Mouse (Mus musculus) forebrain, embryonic 12.5 days (tissue): Measurements from ENCODE around the gene C1qtnf6. TPM values are rescaled to one million over a fixed set of nuclear protein-coding genes. Genes with fewer than 3 reads are reported as not detected.

ENCODE experiments used
- ATAC-seq: fragments of 200-750 bp; cut with Nextera tagmentation; 2 replicates; pipeline ENCODE4 v1.8.0; 2017; ENCODE audit warnings: moderate TSS enrichment; ENCODE audit not compliant: low FRiP score
- H3K27ac ChIP-seq: fragments of 300-500 bp; sonication (generic); 2 replicates; pipeline ENCODE4 v1.5.1; 2016; ENCODE audit warnings: mild to moderate bottlenecking
- H3K27me3 ChIP-seq: fragments of 300-500 bp; sonication (generic); 2 replicates; pipeline ENCODE4 v1.6.1; 2016; ENCODE audit warnings: mild to moderate bottlenecking
- H3K36me3 ChIP-seq: fragments of 300-500 bp; sonication (generic); replicated peaks from 2 replicates; pipeline ENCODE4 v1.6.1; 2016; ENCODE audit warnings: mild to moderate bottlenecking
- H3K4me1 ChIP-seq: fragments of 300-500 bp; sonication (generic); 2 replicates; pipeline ENCODE4 v1.6.1; 2016
- H3K4me2 ChIP-seq: fragments of 300-500 bp; sonication (generic); 2 replicates; pipeline ENCODE4 v1.6.1; 2016; ENCODE audit warnings: mild to moderate bottlenecking, moderate library complexity
- H3K4me3 ChIP-seq: fragments of 300-500 bp; sonication (generic); replicated peaks from 2 replicates; pipeline ENCODE4 v1.5.1; 2016; ENCODE audit warnings: mild to moderate bottlenecking
- H3K9ac ChIP-seq: fragments of 300-500 bp; sonication (generic); 2 replicates; pipeline ENCODE4 v1.6.1; 2016; ENCODE audit warnings: mild to moderate bottlenecking
- H3K9me3 ChIP-seq: fragments of 300-500 bp; sonication (generic); 2 replicates; pipeline ENCODE4 v1.6.1; 2016
- WGBS: fragments of 180-500 bp; shearing (Covaris S2); methylation state at CpG from one replicate; pipeline ENCODE4 v1.1.7; 2016; 5-methylcytosine and 5-hydroxymethylcytosine counted together
- polyA plus RNA-seq: library from polyadenylated mRNA; unstranded; fragments of >200 nt; fragmentation: Nextera tagmentation; extraction: Ambion mirVana; gene quantifications from 2 replicates; pipeline ENCODE4 v1.2.1, GENCODE M21; 2016

The C1qtnf6 gene
- 6.2 and 7.6 TPM in 2 replicates for polyA plus RNA-seq

DNA sequence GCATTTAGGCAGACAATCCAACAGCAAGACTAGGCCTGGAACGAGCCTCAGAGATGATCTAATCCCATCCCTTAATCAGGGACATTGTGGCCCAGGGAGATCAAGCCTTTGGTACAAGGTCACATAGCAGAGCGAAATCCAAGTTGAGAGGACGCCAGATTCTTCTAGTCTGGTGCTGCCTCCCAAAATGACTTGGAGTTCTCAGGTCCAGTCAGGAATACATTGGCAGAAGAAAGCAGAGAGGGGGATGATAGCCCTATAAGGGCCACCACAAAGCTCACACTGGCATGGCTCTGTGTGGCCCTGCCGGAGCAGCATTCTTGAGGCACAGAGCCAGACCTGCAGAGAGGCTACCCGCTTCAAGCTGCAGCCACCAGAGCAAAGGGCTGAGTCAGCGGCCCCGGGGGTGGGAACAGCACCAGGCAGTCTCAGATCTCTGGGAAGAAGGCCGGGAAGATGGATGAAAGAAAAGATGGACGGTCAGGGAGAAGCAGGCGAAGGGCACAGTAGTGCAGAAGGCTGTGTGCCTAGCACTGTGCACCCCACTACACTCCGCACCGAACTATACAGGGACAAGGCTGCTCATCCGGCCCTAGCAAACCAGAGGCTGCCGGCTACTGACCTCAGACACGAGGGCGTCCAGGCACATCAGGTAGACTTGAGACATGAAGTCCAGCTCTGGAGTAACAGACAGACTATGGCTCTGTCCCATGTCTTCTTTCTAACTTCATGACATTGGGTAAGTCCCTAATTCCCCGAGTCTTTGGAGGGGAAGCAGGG is at the start of gene C1qtnf6:
C1qtnf6 (minus strand) TSS at position 746 of the 780 bp plus-strand sequence.
- no peak for ATAC-seq
- H3K27me3 ChIP-seq, result peaks cover 17% of the 10 kb centered on the region
- no peaks in the 10 kb centered on the region for H3K9me3 ChIP-seq
- peak within 1 kb of the TSS; percentile 60 for H3K4me2 ChIP-seq
- H3K9ac ChIP-seq, result peak within 1 kb of the TSS; percentile 70
- H3K4me1 ChIP-seq, result peaks cover 33% of the 10 kb centered on the region
- 74% methylated on average over 17 of the region's 17 CpGs for WGBS
- no peaks in the 10 kb centered on the region for H3K36me3 ChIP-seq
- H3K4me3 ChIP-seq, result peak within 1 kb of the TSS; percentile 38
- H3K27ac ChIP-seq, result peak within 1 kb of the TSS; percentile 74

- Histone ChIP-seq H3K4me3 (no peak overlapping the region), H3K9ac (no peak overlapping the region), H3K36me3 (no peaks in the 10 kb centered on the region), H3K4me2 (no peak overlapping the region), H3K4me1 (peaks cover 22% of the 10 kb centered on the region), H3K27ac (no peak overlapping the region), H3K27me3 (no peaks in the 10 kb centered on the region), H3K9me3 (no peaks in the 10 kb centered on the region)
- 68% methylated on average over 4 of the region's 4 CpGs for WGBS
- no peak for ATAC-seq
Measured at GRCm38 (mm10) chr15:78576284-78576810, 45.1 kb upstream of the C1qtnf6 start.

DNA sequence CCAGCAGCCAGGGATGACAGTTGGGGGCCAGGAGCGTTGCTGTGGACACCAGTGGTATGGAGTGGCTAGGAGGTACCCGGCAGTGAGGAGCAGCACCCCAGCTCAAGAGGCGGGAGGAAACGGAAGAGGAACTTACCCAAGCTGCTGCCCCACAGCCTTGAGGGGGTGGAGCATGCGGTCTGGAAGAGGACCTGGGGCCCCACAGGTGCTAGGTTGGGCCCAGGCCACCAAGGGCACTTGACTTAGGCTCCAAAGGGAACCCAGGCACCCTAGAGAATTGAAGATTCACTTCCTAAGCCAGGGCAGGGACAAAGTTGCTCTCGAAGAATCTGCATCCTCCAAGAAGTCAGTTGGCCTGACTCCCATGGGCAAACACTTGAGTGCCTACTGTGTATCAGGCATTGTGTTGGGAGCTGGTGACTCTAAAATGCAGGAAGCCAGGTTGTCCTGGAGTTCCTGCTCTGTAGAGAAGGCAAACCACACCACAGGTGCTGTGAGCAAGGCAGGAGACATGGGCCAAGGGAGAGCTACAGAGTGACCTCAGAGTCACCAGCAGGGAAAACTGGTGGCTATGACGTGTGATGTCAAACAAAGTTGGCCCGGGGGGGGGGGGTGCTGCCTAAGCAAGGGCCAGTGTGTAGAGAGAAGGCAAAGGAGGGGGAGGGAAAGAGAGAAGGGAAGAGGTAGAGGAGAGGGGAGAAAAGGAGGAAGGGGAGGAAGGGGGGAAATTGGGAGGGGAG is 41.6 kb upstream of the C1qtnf6 start, which contains the start of gene Rac2:
Rac2 (minus strand) TSS at position 126 of the 740 bp plus-strand sequence.
- H3K9ac ChIP-seq, result no peak within 1 kb of the TSS
- H3K4me2 ChIP-seq, result no peak within 1 kb of the TSS
- no peak within 1 kb of the TSS for H3K27ac ChIP-seq
- ATAC-seq, result no peak
- no peaks in the 10 kb centered on the region for H3K27me3 ChIP-seq
- no peak within 1 kb of the TSS for H3K4me3 ChIP-seq
- H3K4me1 ChIP-seq, result no peaks in the 10 kb centered on the region
- no peaks in the 10 kb centered on the region for H3K36me3 ChIP-seq
- 91% methylated on average over 8 of the region's 8 CpGs for WGBS
- H3K9me3 ChIP-seq, result no peaks in the 10 kb centered on the region

DNA sequence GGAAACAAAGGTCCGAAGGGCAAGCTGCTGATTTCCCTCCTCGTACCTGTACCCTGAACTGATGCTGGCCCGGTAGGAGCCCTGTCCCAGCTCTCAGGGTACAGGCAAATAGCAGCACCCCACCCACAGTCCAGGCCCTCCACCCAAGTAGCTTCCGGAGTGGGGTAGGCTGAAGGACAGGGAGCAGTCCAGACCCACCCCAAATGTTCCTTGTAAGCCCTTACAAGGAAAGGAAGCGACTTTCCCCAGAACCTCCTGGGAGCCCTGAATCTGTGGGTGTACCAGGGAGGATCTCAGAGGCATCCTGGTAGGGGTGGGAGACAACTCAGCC is 41.0 kb upstream of the C1qtnf6 start:
- Histone ChIP-seq H3K4me1 (no peaks in the 10 kb centered on the region), H3K4me2 (no peak overlapping the region), H3K9me3 (no peaks in the 10 kb centered on the region), H3K9ac (no peak overlapping the region), H3K27ac (no peak overlapping the region), H3K36me3 (no peaks in the 10 kb centered on the region), H3K4me3 (no peak overlapping the region), H3K27me3 (no peaks in the 10 kb centered on the region)
- WGBS, result 90% methylated on average over 5 of the region's 5 CpGs
- no peak for ATAC-seq

DNA sequence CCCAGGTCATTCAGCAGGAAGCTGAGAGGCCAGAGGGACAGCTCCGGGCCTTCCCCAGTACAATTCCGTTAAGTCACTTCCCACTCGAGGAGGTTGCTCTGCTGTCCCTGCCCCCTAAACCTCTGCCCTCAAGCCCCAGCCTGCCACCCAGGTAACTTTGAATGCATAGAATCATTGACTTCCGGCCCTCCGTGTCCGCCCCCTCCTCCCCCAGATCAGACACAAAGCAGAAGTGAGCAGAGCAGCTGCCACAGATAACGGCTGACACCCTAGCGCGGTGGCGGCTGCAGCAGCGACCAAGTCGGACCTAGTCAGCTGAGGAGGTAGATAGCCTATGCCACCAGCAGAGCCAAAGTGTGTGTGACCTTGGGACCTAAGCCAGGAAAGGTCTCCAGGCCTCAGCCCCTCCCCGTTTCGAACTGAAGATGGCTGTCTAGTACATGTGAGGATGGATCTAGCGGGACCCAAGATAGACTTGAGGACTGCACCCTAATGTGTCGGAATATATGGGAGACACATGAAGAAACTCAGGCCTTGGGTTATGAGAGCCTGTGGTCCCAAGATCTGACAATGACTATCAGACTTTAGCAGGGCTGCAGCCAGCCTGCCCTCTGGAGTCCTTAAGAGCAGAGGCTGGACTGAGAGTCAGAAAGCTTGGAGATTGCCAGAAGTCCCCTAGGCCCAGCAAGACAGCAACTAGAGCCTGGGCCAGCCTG is 40.5 kb upstream of the C1qtnf6 start:
- Histone ChIP-seq H3K4me1 (no peaks in the 10 kb centered on the region), H3K4me2 (no peak overlapping the region), H3K9ac (no peak overlapping the region), H3K27ac (no peak overlapping the region), H3K4me3 (no peak overlapping the region), H3K36me3 (no peaks in the 10 kb centered on the region), H3K27me3 (no peaks in the 10 kb centered on the region), H3K9me3 (no peaks in the 10 kb centered on the region)
- ATAC-seq, result no peak
- 71% methylated on average over 16 of the region's 16 CpGs for WGBS

DNA sequence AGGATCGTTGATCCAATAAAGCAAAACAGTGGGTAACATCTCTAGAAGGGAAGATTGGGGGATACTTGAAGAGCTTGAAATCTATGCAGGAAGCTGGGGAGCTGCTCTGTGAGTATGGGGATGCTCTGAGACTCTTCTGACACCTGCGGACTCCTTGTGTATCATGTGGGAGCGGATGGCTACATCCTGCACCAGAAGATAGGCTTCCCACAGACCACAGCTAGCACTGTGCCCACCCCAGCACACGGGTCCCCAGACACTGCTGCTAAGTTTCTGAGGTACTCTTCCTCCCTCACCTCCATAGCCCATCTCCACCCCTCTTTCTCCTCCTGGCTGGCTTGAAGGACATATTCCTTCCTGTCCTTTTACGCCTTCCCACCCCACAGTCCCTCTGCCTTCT is 39.0 kb upstream of the C1qtnf6 start:
- 94% methylated on average over 5 of the region's 5 CpGs for WGBS
- Histone ChIP-seq H3K9me3 (no peaks in the 10 kb centered on the region), H3K4me2 (no peak overlapping the region), H3K4me1 (no peaks in the 10 kb centered on the region), H3K27me3 (no peaks in the 10 kb centered on the region), H3K4me3 (no peak overlapping the region), H3K9ac (no peak overlapping the region), H3K36me3 (no peaks in the 10 kb centered on the region), H3K27ac (no peak overlapping the region)
- no peak for ATAC-seq

GRCm38 (mm10) chr15:78567608-78568120 is 36.4 kb upstream of the C1qtnf6 start:
- Histone ChIP-seq H3K36me3 (no peaks in the 10 kb centered on the region), H3K4me2 (no peak overlapping the region), H3K27me3 (no peaks in the 10 kb centered on the region), H3K9ac (no peak overlapping the region), H3K9me3 (no peaks in the 10 kb centered on the region), H3K4me3 (no peak overlapping the region), H3K27ac (no peak overlapping the region), H3K4me1 (no peaks in the 10 kb centered on the region)
- 70% methylated on average over 9 of the region's 9 CpGs for WGBS
- no peak for ATAC-seq

- Histone ChIP-seq H3K4me1 (no peaks in the 10 kb centered on the region), H3K9me3 (no peaks in the 10 kb centered on the region), H3K4me2 (no peak overlapping the region), H3K27me3 (no peaks in the 10 kb centered on the region), H3K9ac (no peak overlapping the region), H3K27ac (no peak overlapping the region), H3K36me3 (no peaks in the 10 kb centered on the region), H3K4me3 (no peak overlapping the region)
- ATAC-seq, result no peak
- 73% methylated on average over 11 of the region's 11 CpGs for WGBS
Measured at GRCm38 (mm10) chr15:78564764-78565435, 33.7 kb upstream of the C1qtnf6 start.

DNA sequence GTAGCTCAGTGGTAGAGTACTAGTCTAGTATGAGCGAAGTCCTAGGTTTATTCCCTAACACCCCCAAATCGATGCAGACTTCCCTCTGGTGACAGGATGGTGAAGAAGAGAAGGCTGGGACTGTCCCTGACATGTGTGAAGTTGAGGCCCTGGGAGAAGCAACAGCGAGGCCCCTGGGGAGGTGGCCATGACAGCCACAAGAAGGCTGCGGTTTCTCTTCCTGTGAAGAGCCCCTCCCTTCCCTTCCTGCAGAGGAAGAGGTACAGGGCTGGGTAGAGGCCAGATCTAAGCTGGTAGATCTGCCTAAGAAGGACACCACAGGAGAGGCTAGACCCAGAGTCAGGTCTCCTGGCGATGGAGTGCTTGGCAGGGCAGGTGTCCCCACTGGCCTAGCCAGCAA is 32.7 kb upstream of the C1qtnf6 start:
- no peaks in the 10 kb centered on the region for H3K9me3 ChIP-seq

GRCm38 (mm10) chr15:78563344-78563743 is 32.1 kb upstream of the C1qtnf6 start:
- no peak overlapping the region for H3K4me2 ChIP-seq
- no peaks in the 10 kb centered on the region for H3K36me3 ChIP-seq
- no peaks in the 10 kb centered on the region for H3K27me3 ChIP-seq
- H3K27ac ChIP-seq, result no peak overlapping the region
- H3K4me3 ChIP-seq, result no peak overlapping the region
- H3K4me1 ChIP-seq, result no peaks in the 10 kb centered on the region
- no peak for ATAC-seq
- WGBS, result 93% methylated on average over 3 of the region's 3 CpGs
- H3K9me3 ChIP-seq, result no peaks in the 10 kb centered on the region
- H3K9ac ChIP-seq, result no peak overlapping the region

More for the DNA sequence above, 32.7 kb upstream of the C1qtnf6 start:
- Histone ChIP-seq H3K4me2 (no peak overlapping the region), H3K4me1 (no peaks in the 10 kb centered on the region), H3K9ac (no peak overlapping the region), H3K36me3 (no peaks in the 10 kb centered on the region), H3K27ac (no peak overlapping the region), H3K4me3 (no peak overlapping the region), H3K27me3 (no peaks in the 10 kb centered on the region)
- no peak for ATAC-seq
- 81% methylated on average over 5 of the region's 5 CpGs for WGBS

DNA sequence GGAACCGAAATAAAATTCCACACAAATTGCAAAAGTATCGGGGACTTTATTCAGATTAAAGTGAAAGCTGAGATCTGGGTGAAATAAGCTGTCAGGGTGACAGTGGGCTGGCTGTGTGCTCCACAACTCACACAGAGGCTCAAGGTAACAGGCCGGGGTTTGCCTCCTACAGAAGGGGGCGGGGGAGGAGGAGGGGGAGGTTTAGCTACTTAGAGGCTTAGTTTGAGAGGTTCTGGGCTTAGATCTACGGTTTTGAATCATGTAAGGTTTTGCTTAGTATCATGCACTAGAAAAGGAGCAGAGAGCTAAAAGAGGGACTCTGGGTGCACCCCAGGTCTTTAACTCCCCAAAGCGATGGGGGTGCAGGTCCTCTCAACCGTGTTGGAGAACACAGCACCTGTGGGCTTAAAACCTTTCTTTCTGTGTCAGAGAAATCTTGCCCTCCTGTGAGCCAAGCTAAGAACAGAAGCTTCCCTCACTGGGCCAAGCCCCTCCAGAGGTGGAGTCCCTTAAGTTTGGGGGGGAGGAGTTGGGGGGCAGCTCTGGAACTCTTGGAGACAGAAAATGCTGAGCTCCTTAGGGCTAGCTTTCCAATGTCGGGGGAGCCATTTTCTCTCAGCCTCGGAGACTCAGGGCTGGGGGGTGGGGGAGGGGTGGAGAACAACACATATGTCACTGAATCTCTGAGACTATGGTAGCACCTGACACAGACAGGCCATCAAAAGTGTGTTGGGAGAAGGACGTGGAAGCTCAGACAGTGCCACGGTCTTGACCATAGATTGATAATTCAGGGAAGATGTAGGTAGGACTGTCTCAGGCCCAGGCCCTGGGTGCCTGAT is 28.1 kb upstream of the C1qtnf6 start:
- H3K4me3 ChIP-seq, result no peak overlapping the region
- ATAC-seq, result no peak
- no peaks in the 10 kb centered on the region for H3K4me1 ChIP-seq
- H3K27ac ChIP-seq, result no peak overlapping the region
- H3K4me2 ChIP-seq, result no peak overlapping the region
- H3K36me3 ChIP-seq, result no peaks in the 10 kb centered on the region
- no peak overlapping the region for H3K9ac ChIP-seq
- 57% methylated on average over 11 of the region's 11 CpGs for WGBS
- no peaks in the 10 kb centered on the region for H3K27me3 ChIP-seq
- H3K9me3 ChIP-seq, result no peaks in the 10 kb centered on the region
